Mouse (Mus musculus): ENCODE results near the gene Aipl1. TPM values are rescaled to one million over a fixed set of nuclear protein-coding genes. Genes with fewer than 3 reads are reported as not detected.

Aipl1 gene
- total and polyA plus RNA-seq, 3 experiments, result 0.71 to 0.93 (median 0.81) TPM

- no peaks in the 10 kb centered on the region for H3K36me3 ChIP-seq (replicated peaks in 1 of 2; ENCODE audit: control insufficient read depth in 1 of 2, insufficient read depth in 1 of 2, low read length in 1 of 2)
- no peak overlapping the region for H3K9ac ChIP-seq (ENCODE audit: insufficient read depth, low read depth)
- H3K4me2 ChIP-seq (ENCODE audit: insufficient read depth, low read depth, poor library complexity, severe bottlenecking), result 0 out of 2 replicates have a peak overlapping the region, but pooled peaks have one; percentile 35
- dilution Hi-C loops (cut with MboI; ENCODE audit: extremely low pct_ligation_motif_present, extremely low pct_unique_long_range_greater_than_20kb, low sequenced_read_pairs) (no loop called here), in situ Hi-C loops (cut with MboI; ENCODE audit: low pct_ligation_motif_present, low pct_unique_long_range_greater_than_20kb, low sequenced_read_pairs) (no loop called here)
- H3K27ac ChIP-seq (ENCODE audit: insufficient read depth, low read depth), result no peak overlapping the region
- no peak overlapping the region for H3K4me3 ChIP-seq (replicated peaks in 1 of 3; ENCODE audit: low read depth in 2 of 3, low read length in 2 of 3, poor library complexity in 1 of 3)
- peaks cover 56% of the 10 kb centered on the region for H3K27me3 ChIP-seq (replicated peaks)
- TF ChIP-seq GABPA (IDR thresholded peaks at IDR 0.05; ENCODE audit: insufficient replicate concordance, low read depth, low read length), result no peak
- TF ChIP-seq ZC3H11A (IDR thresholded peaks at IDR 0.05; ENCODE audit: low read depth, low read length), result no peak
- TF ChIP-seq PAX5 (IDR thresholded peaks at IDR 0.05; ENCODE audit: low read length), result no peak
- no peak for TF ChIP-seq SMC3 (IDR thresholded peaks at IDR 0.05; ENCODE audit: low read depth, low read length)
- TF ChIP-seq ZMIZ1 (IDR thresholded peaks at IDR 0.05; ENCODE audit: low read depth, low read length), result no peak
- TF ChIP-seq ZKSCAN1 (IDR thresholded peaks at IDR 0.05; ENCODE audit: borderline replicate concordance, low read depth, low read length), result no peak
- TF ChIP-seq MEF2A (IDR thresholded peaks at IDR 0.05; ENCODE audit: borderline replicate concordance, low read depth, low read length), result no peak
- no peak for TF ChIP-seq USF2 (conservative IDR thresholded peaks at IDR 0.05; ENCODE audit: low read depth, low read length)
- TF ChIP-seq JUND (conservative IDR thresholded peaks at IDR 0.05; ENCODE audit: low read depth, low read length), result no peak
- 0 out of 2 replicates have a peak, but pooled peaks have one; percentile 39 for TF ChIP-seq ELF1 (IDR thresholded peaks at IDR 0.05; ENCODE audit: low read depth, low read length)
- no peak for TF ChIP-seq MYC (IDR thresholded peaks at IDR 0.05; ENCODE audit: low read depth, low read length)
- TF ChIP-seq ETS1 (conservative IDR thresholded peaks at IDR 0.05; ENCODE audit: low read depth, low read length), result peak; percentile 35; the same call in 1 of the 2 replicates
- no peak for TF ChIP-seq CHD1 (IDR thresholded peaks at IDR 0.05; ENCODE audit: low read depth, low read length)
- TF ChIP-seq HCFC1 (IDR thresholded peaks at IDR 0.05; ENCODE audit: low read depth, low read length), result no peak
- peak; percentile 88 for TF ChIP-seq TCF12 (IDR thresholded peaks at IDR 0.05; ENCODE audit: low read depth, low read length)
- TF ChIP-seq NELFE (IDR thresholded peaks at IDR 0.05; ENCODE audit: low read depth, low read length), result no peak
- no peak for TF ChIP-seq ZNF384 (IDR thresholded peaks at IDR 0.05; ENCODE audit: low read depth, low read length)
- TF ChIP-seq E2F4 (IDR thresholded peaks at IDR 0.05; ENCODE audit: insufficient replicate concordance, low read depth, low read length), result no peak
- no peak for TF ChIP-seq BHLHE40 (IDR thresholded peaks at IDR 0.05; ENCODE audit: low read depth, low read length)
- TF ChIP-seq UBTF (IDR thresholded peaks at IDR 0.05; ENCODE audit: low read depth, low read length), result no peak
- 0 out of 2 replicates have a peak, but pooled peaks have one; percentile 24 for TF ChIP-seq IRF4 (IDR thresholded peaks at IDR 0.05; ENCODE audit: low read depth, low read length)
- TF ChIP-seq SIN3A (IDR thresholded peaks at IDR 0.05; ENCODE audit: low read length), result no peak
- no peak for TF ChIP-seq MXI1 (IDR thresholded peaks at IDR 0.05; ENCODE audit: low read depth, low read length)
- TF ChIP-seq MAFK (IDR thresholded peaks at IDR 0.05; ENCODE audit: insufficient replicate concordance, low read length), result 0 out of 2 replicates have a peak, but pooled peaks have one; percentile 1
- no peak for TF ChIP-seq KAT2A (IDR thresholded peaks at IDR 0.05; ENCODE audit: insufficient replicate concordance, low read length)
- no peak for TF ChIP-seq EP300 (IDR thresholded peaks at IDR 0.05; ENCODE audit: low read length)
- TF ChIP-seq NRF1 (IDR thresholded peaks at IDR 0.05; ENCODE audit: low read depth, low read length), result no peak
- no peak for TF ChIP-seq MAX (IDR thresholded peaks at IDR 0.05; ENCODE audit: low read length)
- TF ChIP-seq POLR2A (IDR thresholded peaks at IDR 0.05; ENCODE audit: low read depth, low read length), result no peak
- no peak for TF ChIP-seq POLR2AphosphoS2 (IDR thresholded peaks at IDR 0.05; ENCODE audit: low read depth, low read length)
- peak; percentile 47; the same call in 1 of the 2 replicates for TF ChIP-seq CHD2 (IDR thresholded peaks at IDR 0.05; ENCODE audit: low read length)
- peak; percentile 46 for DNase-seq (ENCODE audit: extremely low read depth)
- peaks cover 16 to 34% of the 10 kb centered on the region in 2 experiments for H3K4me1 ChIP-seq (ENCODE audit: control insufficient read depth in 1 of 2, insufficient read depth in 2 of 2)
- no peaks in the 10 kb centered on the region for H3K79me2 ChIP-seq (replicated peaks; ENCODE audit: control insufficient read depth, extremely low read depth, insufficient read depth, poor library complexity, severe bottlenecking)
- no peaks in the 10 kb centered on the region for H3K9me3 ChIP-seq (replicated peaks; ENCODE audit: low read length)
Measured at GRCm38 (mm10) chr11:72070733-72071132, 33.4 kb upstream of the Aipl1 start.

Measured in CH12.LX (cell line).